Mouse (Mus musculus) testis, adult 2 months (tissue): ENCODE results near the gene Dnm3.

ENCODE experiments used
- CTCF ChIP-seq: fragments of 200-500 bp; IDR thresholded peaks from 2 replicates; pipeline ENCODE4 v1.5.1; 2012; ENCODE audit warnings: low read depth, mild to moderate bottlenecking, inconsistent platforms, low read length, moderate library complexity; ENCODE audit not compliant: control insufficient read depth, insufficient read depth, insufficient replicate concordance
- POLR2A ChIP-seq: fragments of 200-500 bp; IDR thresholded peaks from 2 replicates; pipeline ENCODE4 v1.6.1; 2012; ENCODE audit warnings: low read depth, mild to moderate bottlenecking, inconsistent platforms, low read length, moderate library complexity; ENCODE audit not compliant: control insufficient read depth

DNA sequence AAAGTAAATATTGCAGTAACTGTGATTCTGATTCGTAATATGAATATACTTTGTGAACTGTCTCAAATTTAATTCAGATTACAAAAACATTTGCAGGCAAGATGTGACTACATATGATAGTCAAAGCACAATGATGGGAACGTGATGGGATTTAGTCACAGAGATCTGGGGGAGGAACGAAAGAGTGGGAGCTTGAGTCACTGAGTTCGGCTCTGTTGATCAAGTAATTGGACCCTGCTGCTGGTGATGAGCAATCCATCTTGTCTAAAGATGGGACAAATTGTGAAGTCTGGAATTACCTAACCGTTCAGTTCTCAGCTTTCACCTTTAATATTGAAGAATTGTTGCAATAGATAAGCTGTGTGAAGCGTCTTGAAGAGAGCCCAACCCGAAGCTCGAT lies 505.6 kb downstream of the Dnm3 start:
- TF ChIP-seq CTCF (no peak), POLR2A (no peak)
